Mouse (Mus musculus) spleen, postnatal 10 days (tissue): ENCODE results near the gene 6430548M08Rik.

Experiments used
- DNase-seq, 2 experiments: peaks; one replicate each; pipeline ENCODE4 v3.0.0; 2021 to 2022; ENCODE audit warnings: low spot score in 2 of 2

The 6430548M08Rik gene

GRCm38 (mm10) chr8:120181861-120182414 lies 68.0 kb downstream of the 6430548M08Rik start:
- no peak for DNase-seq

DNA sequence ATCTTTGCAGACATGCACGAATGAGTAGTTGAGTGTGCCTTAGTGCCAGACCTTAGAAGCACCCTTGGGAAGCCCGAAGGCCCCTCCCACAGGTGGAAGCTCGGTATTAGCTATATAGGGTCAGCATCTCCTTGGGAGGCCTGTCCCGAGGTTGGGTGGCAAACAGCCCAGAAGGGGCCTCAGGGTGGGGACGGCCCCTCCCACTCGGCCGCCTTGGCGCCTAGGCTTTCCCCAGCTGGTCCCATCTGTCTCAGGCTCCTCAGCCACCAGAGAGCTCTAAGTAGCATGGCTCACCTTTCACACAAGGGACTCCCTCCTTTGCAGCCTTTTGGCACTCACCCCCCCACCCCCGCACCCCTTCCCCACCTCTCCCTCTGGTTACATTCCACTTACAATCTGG lies 70.4 kb downstream of the 6430548M08Rik start:
- no peak for DNase-seq

GRCm38 (mm10) chr8:120184850-120185792 lies 71.2 kb downstream of the 6430548M08Rik start:
- no peak for DNase-seq

GRCm38 (mm10) chr8:120186454-120186853 lies 72.5 kb downstream of the 6430548M08Rik start:
- no peak for DNase-seq

- no peak for DNase-seq
Measured at GRCm38 (mm10) chr8:120188510-120188909, 74.6 kb downstream of the 6430548M08Rik start.

DNA sequence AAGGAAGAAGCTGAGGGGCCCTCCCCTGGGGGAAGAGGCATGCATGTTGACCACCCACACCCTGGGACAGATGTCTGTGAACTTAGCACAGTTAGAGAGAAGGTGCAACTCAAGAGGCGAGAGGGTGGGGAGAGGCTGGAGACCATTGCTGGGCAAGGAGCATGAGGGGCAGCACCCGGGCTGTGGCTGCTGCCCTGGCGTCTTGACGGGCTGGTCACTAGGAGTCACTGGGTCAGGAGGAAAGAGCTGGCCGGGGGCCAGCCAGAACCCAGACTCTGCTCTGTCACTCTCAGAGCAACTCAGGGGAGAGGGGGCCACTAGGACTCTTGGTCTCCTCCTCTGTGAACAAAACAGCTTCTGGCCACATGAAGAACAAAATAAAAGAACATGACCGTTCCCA lies 75.5 kb downstream of the 6430548M08Rik start:
- DNase-seq: no peak

DNA sequence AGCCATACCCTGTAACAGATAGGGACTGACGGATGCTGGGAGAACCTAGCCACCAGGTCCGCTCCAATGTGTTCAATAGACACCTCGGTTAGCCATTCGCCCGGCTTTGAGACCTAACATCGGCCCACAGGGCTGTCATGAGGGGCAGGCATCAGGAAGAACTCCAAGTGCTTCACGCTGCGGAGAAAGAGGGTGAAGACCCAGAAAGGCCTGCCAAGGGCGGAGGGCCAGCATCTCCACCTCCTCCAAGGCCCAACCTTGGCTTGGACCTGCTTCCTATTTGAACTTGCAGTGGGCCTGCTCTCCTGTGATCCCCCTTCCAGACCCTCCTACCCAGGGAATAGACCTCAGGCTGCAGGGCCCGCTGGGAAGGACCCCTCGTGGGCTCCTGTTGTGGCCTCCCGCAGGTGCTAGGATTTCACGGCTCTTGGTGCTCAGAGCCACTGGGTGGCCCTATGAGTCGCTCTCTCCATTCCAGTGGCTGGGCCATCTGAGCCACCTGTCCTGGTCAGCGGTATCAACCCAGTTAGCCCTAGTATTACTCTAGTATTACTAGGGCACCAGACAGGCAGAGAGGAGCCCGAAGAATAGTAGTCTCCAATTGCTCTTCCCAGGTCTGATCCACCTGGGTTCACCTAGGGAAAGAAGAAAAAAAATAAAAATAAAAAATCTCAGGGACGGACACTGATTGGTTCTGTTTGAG lies 76.3 kb downstream of the 6430548M08Rik start:
- DNase-seq: no peak

DNA sequence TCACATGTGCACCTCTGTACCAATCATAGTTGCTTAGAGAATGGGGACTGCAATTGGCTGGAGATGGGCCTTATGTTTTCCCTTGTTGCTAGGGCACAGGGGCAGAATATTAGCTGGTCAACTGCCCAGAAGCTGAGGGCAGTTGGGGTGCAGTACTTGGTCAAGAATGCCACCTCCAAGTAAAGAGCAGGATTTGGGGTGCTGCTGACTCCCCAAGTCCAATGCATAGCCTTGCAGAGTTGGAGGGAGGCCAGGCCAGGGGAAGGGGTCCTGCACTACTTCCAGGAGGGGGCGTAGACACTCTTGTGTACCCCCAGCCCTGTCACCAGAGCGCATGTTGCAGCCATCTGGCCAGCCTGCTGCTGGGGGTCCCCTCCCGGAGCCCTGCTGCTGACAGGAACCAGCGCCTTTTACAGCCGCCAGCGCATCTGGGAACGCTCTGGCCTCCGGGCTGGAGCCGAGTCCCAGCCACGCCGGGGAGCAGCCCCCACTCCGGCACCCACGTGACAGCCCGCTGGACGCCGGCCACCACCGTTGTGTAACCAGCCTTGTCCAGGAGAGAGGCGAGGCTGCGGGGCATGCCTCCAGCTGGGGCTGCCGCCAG lies 77.0 kb downstream of the 6430548M08Rik start:
- DNase-seq: peak in 1 of 2 experiments; percentile 44

- no peak for DNase-seq
Measured at GRCm38 (mm10) chr8:120191633-120192032, 77.7 kb downstream of the 6430548M08Rik start.

GRCm38 (mm10) chr8:120192118-120192517 lies 78.2 kb downstream of the 6430548M08Rik start:
- no peak for DNase-seq

GRCm38 (mm10) chr8:120201351-120201750 lies 87.4 kb downstream of the 6430548M08Rik start:
- no peak for DNase-seq

DNA sequence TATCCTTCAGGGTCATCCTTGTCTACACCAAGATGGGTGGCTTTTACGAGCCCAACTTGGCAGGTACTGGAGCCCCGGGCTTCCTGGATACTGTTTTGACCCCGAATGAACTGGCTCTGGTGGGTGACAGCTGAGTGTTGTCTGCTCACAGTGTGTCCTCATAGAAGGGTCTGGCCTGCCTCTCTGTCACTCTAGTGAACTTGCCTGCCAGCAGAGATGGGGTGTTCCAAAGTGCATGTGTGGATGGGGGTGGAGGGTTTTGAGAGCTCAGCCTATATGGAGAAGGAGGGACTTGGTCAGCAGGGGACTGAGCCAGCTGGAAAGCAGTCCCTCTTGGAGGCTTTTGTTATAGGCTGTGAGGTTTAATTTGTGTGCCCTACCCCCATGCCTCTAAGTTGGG lies 88.6 kb downstream of the 6430548M08Rik start:
- no peak for DNase-seq

GRCm38 (mm10) chr8:120204736-120205360 lies 90.9 kb downstream of the 6430548M08Rik start:
- no peak for DNase-seq

- DNase-seq: no peak
Measured at GRCm38 (mm10) chr8:120205916-120206315, 92.0 kb downstream of the 6430548M08Rik start.

- no peak for DNase-seq
Measured at GRCm38 (mm10) chr8:120207364-120207763, 93.4 kb downstream of the 6430548M08Rik start.

GRCm38 (mm10) chr8:120208113-120208512 lies 94.2 kb downstream of the 6430548M08Rik start:
- DNase-seq: no peak

DNA sequence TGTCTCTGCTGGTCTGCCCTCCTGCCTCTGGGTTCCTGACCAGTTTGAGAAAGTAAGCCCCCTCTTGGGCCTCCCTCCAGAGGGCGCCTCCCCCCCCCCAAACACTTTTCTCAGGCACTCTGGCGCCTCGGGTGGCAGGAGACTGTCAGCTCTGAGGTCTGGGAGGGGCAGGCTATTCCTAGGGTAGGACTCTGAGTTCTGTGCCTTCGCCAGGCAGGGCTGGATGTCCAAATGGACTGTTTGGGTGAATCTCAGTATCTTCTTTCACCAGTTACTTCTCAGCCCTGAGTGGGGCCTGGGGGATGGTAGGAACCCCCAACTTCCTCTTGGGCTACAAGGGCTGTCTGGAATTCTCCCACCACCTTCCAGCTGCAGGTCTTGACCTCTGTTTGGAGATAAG lies 97.4 kb downstream of the 6430548M08Rik start:
- DNase-seq: no peak

- DNase-seq: no peak
Measured at GRCm38 (mm10) chr8:120212596-120212995, 98.6 kb downstream of the 6430548M08Rik start.

DNA sequence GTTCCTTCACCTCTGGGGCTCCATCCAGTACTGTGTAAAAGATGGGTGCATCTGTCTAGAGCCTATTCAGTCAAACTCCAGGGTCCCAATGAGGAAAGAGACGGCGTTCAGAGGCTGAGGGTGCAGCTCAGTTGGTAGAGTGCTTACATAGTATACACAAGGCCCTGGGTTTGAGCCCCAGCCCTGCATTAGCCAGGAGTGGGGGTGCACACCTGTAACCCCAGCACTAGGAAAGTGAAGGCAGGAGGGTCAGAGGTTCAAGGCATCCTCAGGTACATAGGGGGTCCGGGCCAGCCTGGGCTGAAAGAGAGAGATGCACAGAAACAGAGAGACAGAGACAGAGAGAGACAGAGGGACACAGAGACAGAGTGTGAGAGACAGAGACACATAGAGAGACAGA lies 99.3 kb downstream of the 6430548M08Rik start:
- no peak for DNase-seq

DNA sequence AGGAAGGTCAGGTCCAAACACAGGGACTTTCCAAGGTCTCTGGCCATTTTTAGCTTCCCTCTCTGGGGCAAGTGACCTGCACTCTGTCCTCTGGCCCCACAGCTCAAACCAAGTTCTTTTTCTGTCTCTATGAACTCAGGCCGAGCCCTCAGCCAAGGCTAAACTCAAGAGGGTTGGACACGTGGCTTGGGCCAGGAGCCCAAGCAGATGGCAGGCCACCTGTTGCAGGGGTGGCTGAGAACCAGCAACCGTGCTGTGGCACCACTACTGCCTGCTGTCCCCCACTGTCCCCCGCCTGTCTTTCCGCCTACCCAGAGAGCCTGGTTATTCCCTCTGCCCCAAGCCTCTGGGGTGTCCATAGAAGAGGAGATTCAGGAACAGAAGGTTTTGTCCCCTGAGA lies 100.0 kb downstream of the 6430548M08Rik start:
- DNase-seq: peak in 1 of 2 experiments; percentile 41
